Mouse (Mus musculus): ENCODE results near the gene Ccdc169. TPM values are rescaled to one million over a fixed set of nuclear protein-coding genes. Genes with fewer than 3 reads are reported as not detected.
"Not testable (repeated sequence)": the region's sequence is repeated elsewhere in the genome, so short reads cannot be mapped to it uniquely, and the experiment has no call there.

The Ccdc169 gene
- polyA plus RNA-seq, 1 experiment from 2014 or later, result 0.10 TPM

GRCm38 (mm10) chr3:55163510-55163909, 26.4 kb downstream of the Ccdc169 start:
- H3K27me3 ChIP-seq, result no peaks in the 10 kb centered on the region
- H3K4me1 ChIP-seq, result no peaks in the 10 kb centered on the region
- 70% methylated on average over 4 of the region's 4 CpGs for WGBS
- H3K4me2 ChIP-seq, result no peak overlapping the region
- no peak for ATAC-seq (ENCODE audit: low FRiP score)
- H3K9ac ChIP-seq, result no peak overlapping the region
- H3K4me3 ChIP-seq (replicated peaks), result no peak overlapping the region
- no peaks in the 10 kb centered on the region for H3K9me3 ChIP-seq
- no peak overlapping the region for H3K27ac ChIP-seq
- no peaks in the 10 kb centered on the region for H3K36me3 ChIP-seq (replicated peaks)

GRCm38 (mm10) chr3:55172478-55172877, 35.3 kb downstream of the Ccdc169 start:
- ATAC-seq (ENCODE audit: low FRiP score), result no peak
- no peaks in the 10 kb centered on the region for H3K36me3 ChIP-seq (replicated peaks)
- no peaks in the 10 kb centered on the region for H3K27me3 ChIP-seq
- H3K9ac ChIP-seq, result no peak overlapping the region
- H3K4me1 ChIP-seq, result no peaks in the 10 kb centered on the region
- 83% methylated on average over 3 of the region's 3 CpGs for WGBS
- no peak overlapping the region for H3K27ac ChIP-seq
- no peak overlapping the region for H3K4me2 ChIP-seq
- no peak overlapping the region for H3K4me3 ChIP-seq (replicated peaks)
- no peaks in the 10 kb centered on the region for H3K9me3 ChIP-seq

- ATAC-seq (ENCODE audit: low FRiP score), result no peak
- 77% methylated on average over 6 of the region's 6 CpGs for WGBS
- no peaks in the 10 kb centered on the region for H3K27me3 ChIP-seq
- no peak overlapping the region for H3K4me3 ChIP-seq (replicated peaks)
- H3K4me2 ChIP-seq, result no peak overlapping the region
- no peaks in the 10 kb centered on the region; the same call in 1 of the 2 replicates for H3K4me1 ChIP-seq
- no peak overlapping the region for H3K27ac ChIP-seq
- H3K9me3 ChIP-seq, result no peaks in the 10 kb centered on the region
- no peaks in the 10 kb centered on the region for H3K36me3 ChIP-seq (replicated peaks)
- no peak overlapping the region for H3K9ac ChIP-seq
Measured at GRCm38 (mm10) chr3:55177271-55177670, 40.1 kb downstream of the Ccdc169 start.

GRCm38 (mm10) chr3:55181766-55182165, 44.6 kb downstream of the Ccdc169 start, which contains the start of gene Sohlh2:
TSS of gene Sohlh2 (plus strand) at chr3:55182028.
- no peak for ATAC-seq (ENCODE audit: low FRiP score)
- H3K9me3 ChIP-seq, result no peaks in the 10 kb centered on the region
- 93% methylated on average over 22 of the region's 22 CpGs for WGBS

GRCm38 (mm10) chr3:55191668-55192067, 54.5 kb downstream of the Ccdc169 start:
- H3K27ac ChIP-seq, result no peak overlapping the region
- H3K36me3 ChIP-seq (replicated peaks), result no peaks in the 10 kb centered on the region
- no peaks in the 10 kb centered on the region for H3K27me3 ChIP-seq
- WGBS, result 91% methylated on average over 4 of the region's 4 CpGs
- no peak for ATAC-seq (ENCODE audit: low FRiP score)
- no peaks in the 10 kb centered on the region for H3K9me3 ChIP-seq
- H3K4me2 ChIP-seq, result no peak overlapping the region
- no peak overlapping the region for H3K4me3 ChIP-seq (replicated peaks)
- 0 out of 2 replicates have a peak, but pooled peaks cover 2% of the 10 kb centered on the region for H3K4me1 ChIP-seq
- no peak overlapping the region for H3K9ac ChIP-seq

More at GRCm38 (mm10) chr3:55181766-55182165, 44.6 kb downstream of the Ccdc169 start, which contains the start of gene Sohlh2:
- Histone ChIP-seq H3K27ac (no peak within 1 kb of the TSS), H3K4me1 (no peaks in the 10 kb centered on the region; the same call in 1 of the 2 replicates), H3K27me3 (no peaks in the 10 kb centered on the region), H3K4me3 (replicated peaks) (no peak within 1 kb of the TSS), H3K9ac (no peak within 1 kb of the TSS), H3K36me3 (replicated peaks) (no peaks in the 10 kb centered on the region), H3K4me2 (no peak within 1 kb of the TSS)

GRCm38 (mm10) chr3:55193351-55193750, 56.2 kb downstream of the Ccdc169 start:
- 61% methylated on average over 2 of the region's 2 CpGs for WGBS
- H3K36me3 ChIP-seq (replicated peaks), result no peaks in the 10 kb centered on the region
- H3K4me3 ChIP-seq (replicated peaks), result no peak overlapping the region
- no peak overlapping the region for H3K27ac ChIP-seq
- ATAC-seq (ENCODE audit: low FRiP score), result no peak
- H3K9me3 ChIP-seq, result no peaks in the 10 kb centered on the region
- no peaks in the 10 kb centered on the region for H3K27me3 ChIP-seq
- H3K4me2 ChIP-seq, result no peak overlapping the region
- H3K9ac ChIP-seq, result no peak overlapping the region
- H3K4me1 ChIP-seq, result 0 out of 2 replicates have a peak, but pooled peaks cover 2% of the 10 kb centered on the region

GRCm38 (mm10) chr3:55194792-55195191, 57.7 kb downstream of the Ccdc169 start:
- H3K9ac ChIP-seq, result no peak overlapping the region
- H3K4me3 ChIP-seq (replicated peaks), result no peak overlapping the region
- H3K36me3 ChIP-seq (replicated peaks), result no peaks in the 10 kb centered on the region
- no peaks in the 10 kb centered on the region for H3K27me3 ChIP-seq
- H3K4me1 ChIP-seq, result 0 out of 2 replicates have a peak, but pooled peaks cover 2% of the 10 kb centered on the region
- no peak overlapping the region for H3K4me2 ChIP-seq
- no peak for ATAC-seq (ENCODE audit: low FRiP score)
- no peaks in the 10 kb centered on the region for H3K9me3 ChIP-seq
- no peak overlapping the region for H3K27ac ChIP-seq
- 49% methylated on average over 8 of the region's 8 CpGs for WGBS

GRCm38 (mm10) chr3:55195581-55196327, 58.6 kb downstream of the Ccdc169 start:
- Histone ChIP-seq H3K4me2 (no peak overlapping the region), H3K27ac (no peak overlapping the region), H3K9ac (no peak overlapping the region), H3K27me3 (no peaks in the 10 kb centered on the region), H3K4me1 (0 out of 2 replicates have a peak, but pooled peaks cover 2% of the 10 kb centered on the region), H3K4me3 (replicated peaks) (no peak overlapping the region), H3K36me3 (replicated peaks) (no peaks in the 10 kb centered on the region), H3K9me3 (no peaks in the 10 kb centered on the region)
- ATAC-seq (ENCODE audit: low FRiP score), result no peak
- WGBS, result 88% methylated on average over 5 of the region's 5 CpGs

GRCm38 (mm10) chr3:55196328-55196710, 59.2 kb downstream of the Ccdc169 start:
- no peak for ATAC-seq (ENCODE audit: low FRiP score)
- Histone ChIP-seq H3K9me3 (no peaks in the 10 kb centered on the region), H3K9ac (no peak overlapping the region), H3K4me3 (replicated peaks) (no peak overlapping the region), H3K4me2 (no peak overlapping the region), H3K36me3 (replicated peaks) (no peaks in the 10 kb centered on the region), H3K27me3 (no peaks in the 10 kb centered on the region), H3K27ac (no peak overlapping the region), H3K4me1 (0 out of 2 replicates have a peak, but pooled peaks cover 2% of the 10 kb centered on the region)
- WGBS, result 93% methylated on average over 2 of the region's 2 CpGs

GRCm38 (mm10) chr3:55203621-55204020, 66.5 kb downstream of the Ccdc169 start:
- not testable (repeated sequence) for H3K36me3 ChIP-seq (replicated peaks); H3K9me3 ChIP-seq; H3K4me2 ChIP-seq; H3K27ac ChIP-seq; H3K4me1 ChIP-seq; ATAC-seq (ENCODE audit: low FRiP score); H3K27me3 ChIP-seq; H3K9ac ChIP-seq; H3K4me3 ChIP-seq (replicated peaks)
- WGBS, result 89% methylated on average over 11 of the region's 11 CpGs

- no peaks in the 10 kb centered on the region for H3K4me1 ChIP-seq
- H3K4me3 ChIP-seq (replicated peaks), result no peak overlapping the region
- no peak overlapping the region for H3K27ac ChIP-seq
- 97% methylated on average over 2 of the region's 2 CpGs for whole genome bisulfite sequencing
- no peak overlapping the region for H3K9ac ChIP-seq
- no peak for ATAC-seq (ENCODE audit: low FRiP score)
- H3K4me2 ChIP-seq, result no peak overlapping the region
- no peaks in the 10 kb centered on the region for H3K27me3 ChIP-seq
- no peaks in the 10 kb centered on the region for H3K36me3 ChIP-seq (replicated peaks)
- 0 out of 2 replicates have a peak, but pooled peaks cover 2% of the 10 kb centered on the region for H3K9me3 ChIP-seq
Measured at GRCm38 (mm10) chr3:55206413-55206812, 69.3 kb downstream of the Ccdc169 start.

GRCm38 (mm10) chr3:55207665-55208064, 70.5 kb downstream of the Ccdc169 start:
- no peak for ATAC-seq (ENCODE audit: low FRiP score)
- 0 out of 2 replicates have a peak, but pooled peaks cover 2% of the 10 kb centered on the region for H3K9me3 ChIP-seq
- peaks cover 4% of the 10 kb centered on the region for H3K4me1 ChIP-seq
- H3K27me3 ChIP-seq, result no peaks in the 10 kb centered on the region
- no peak overlapping the region for H3K4me3 ChIP-seq (replicated peaks)
- 71% methylated on average over 6 of the region's 6 CpGs for WGBS
- no peaks in the 10 kb centered on the region for H3K36me3 ChIP-seq (replicated peaks)
- H3K27ac ChIP-seq, result no peak overlapping the region
- H3K4me2 ChIP-seq, result no peak overlapping the region
- H3K9ac ChIP-seq, result no peak overlapping the region

GRCm38 (mm10) chr3:55212254-55212653, 75.1 kb downstream of the Ccdc169 start:
- WGBS, result 33% methylated on average over 2 of the region's 2 CpGs
- Histone ChIP-seq H3K4me1 (peaks cover 11% of the 10 kb centered on the region), H3K27me3 (no peaks in the 10 kb centered on the region), H3K4me3 (replicated peaks) (no peak overlapping the region), H3K27ac (no peak overlapping the region), H3K36me3 (replicated peaks) (no peaks in the 10 kb centered on the region), H3K4me2 (no peak overlapping the region), H3K9ac (no peak overlapping the region), H3K9me3 (no peaks in the 10 kb centered on the region)
- no peak for ATAC-seq (ENCODE audit: low FRiP score)

Measured in forebrain, embryonic 12.5 days (tissue).